Mouse (Mus musculus) testis, adult 2 months (tissue): ENCODE data around the gene Gm37240.

Experiments used
- CTCF ChIP-seq: fragments of 200-500 bp; IDR thresholded peaks from 2 replicates; pipeline ENCODE4 v1.5.1; 2012; ENCODE audit warnings: low read depth, mild to moderate bottlenecking, inconsistent platforms, low read length, moderate library complexity; ENCODE audit not compliant: control insufficient read depth, insufficient read depth, insufficient replicate concordance
- POLR2A ChIP-seq: fragments of 200-500 bp; IDR thresholded peaks from 2 replicates; pipeline ENCODE4 v1.6.1; 2012; ENCODE audit warnings: low read depth, mild to moderate bottlenecking, inconsistent platforms, low read length, moderate library complexity; ENCODE audit not compliant: control insufficient read depth

GRCm38 (mm10) chr3:85618885-85619284 lies 268.4 kb downstream of the Gm37240 start:
- TF ChIP-seq CTCF, result peak; percentile 43; the same call in 1 of the 2 replicates
- no peak for TF ChIP-seq POLR2A
